Mouse (Mus musculus) embryonic facial prominence, embryonic 14.5 days (tissue): ENCODE data around the gene Triobp. TPM values are rescaled to one million over a fixed set of nuclear protein-coding genes. Genes with fewer than 3 reads are reported as not detected.
A peak's percentile ranks its signal among the peaks of the same experiment; 100 is the strongest.

Experiments
- ATAC-seq: fragments of 200-750 bp; cut with Nextera tagmentation; 2 replicates; pipeline ENCODE4 v1.8.0; 2017; ENCODE audit warnings: low read depth, moderate number of reproducible peaks, moderate TSS enrichment
- DNase-seq: peaks from one replicate; pipeline ENCODE4 v3.0.0-alpha.2; 2015; ENCODE audit warnings: low spot score
- H3K27ac ChIP-seq: fragments of 300-500 bp; sonication (generic); replicated peaks from 2 replicates; pipeline ENCODE4 v1.5.1; 2014; ENCODE audit warnings: low read depth, mild to moderate bottlenecking, low read length, moderate library complexity
- H3K27me3 ChIP-seq: fragments of 300-500 bp; sonication (generic); replicated peaks from 2 replicates; pipeline ENCODE4 v1.6.1; 2014; ENCODE audit warnings: low read length; ENCODE audit not compliant: control insufficient read depth, insufficient read depth
- H3K36me3 ChIP-seq: fragments of 300-500 bp; sonication (generic); 2 replicates; pipeline ENCODE4 v1.6.1; 2014; ENCODE audit warnings: low read length, mixed read lengths; ENCODE audit not compliant: control insufficient read depth, insufficient read depth
- H3K4me1 ChIP-seq: fragments of 300-500 bp; sonication (generic); 2 replicates; pipeline ENCODE4 v1.6.1; 2014; ENCODE audit warnings: antibody characterized with exemption, low read length; ENCODE audit not compliant: control insufficient read depth, insufficient read depth
- H3K4me2 ChIP-seq: fragments of 300-500 bp; sonication (generic); 2 replicates; pipeline ENCODE4 v1.6.1; 2014; ENCODE audit warnings: low read depth, mild to moderate bottlenecking, low read length, moderate library complexity, mixed read lengths
- H3K4me3 ChIP-seq: fragments of 300-500 bp; sonication (generic); 2 replicates; pipeline ENCODE4 v1.5.1; 2014; ENCODE audit warnings: low read depth, mild to moderate bottlenecking, low read length
- H3K9ac ChIP-seq: fragments of 300-500 bp; sonication (generic); 2 replicates; pipeline ENCODE4 v1.6.1; 2014; ENCODE audit warnings: low read depth, mild to moderate bottlenecking, low read length, moderate library complexity, mixed read lengths
- H3K9me3 ChIP-seq: fragments of 300-500 bp; sonication (generic); 2 replicates; pipeline ENCODE4 v1.6.1; 2016; ENCODE audit warnings: low read length; ENCODE audit not compliant: control insufficient read depth
- WGBS: fragments of 180-500 bp; shearing (Covaris S2); extraction: QIAGEN DNeasy Blood & Tissue Kit; methylation state at CpG from one replicate; pipeline ENCODE4 v1.1.7; 2014; 5-methylcytosine and 5-hydroxymethylcytosine counted together
- polyA plus RNA-seq: library from polyadenylated mRNA; unstranded; fragments of >200 nt; fragmentation: Nextera tagmentation; extraction: Ambion mirVana; gene quantifications from 2 replicates; pipeline ENCODE4 v1.2.1, GENCODE M21; 2014

The Triobp gene
- 46.2 and 47.4 TPM in 2 replicates for polyA plus RNA-seq

DNA sequence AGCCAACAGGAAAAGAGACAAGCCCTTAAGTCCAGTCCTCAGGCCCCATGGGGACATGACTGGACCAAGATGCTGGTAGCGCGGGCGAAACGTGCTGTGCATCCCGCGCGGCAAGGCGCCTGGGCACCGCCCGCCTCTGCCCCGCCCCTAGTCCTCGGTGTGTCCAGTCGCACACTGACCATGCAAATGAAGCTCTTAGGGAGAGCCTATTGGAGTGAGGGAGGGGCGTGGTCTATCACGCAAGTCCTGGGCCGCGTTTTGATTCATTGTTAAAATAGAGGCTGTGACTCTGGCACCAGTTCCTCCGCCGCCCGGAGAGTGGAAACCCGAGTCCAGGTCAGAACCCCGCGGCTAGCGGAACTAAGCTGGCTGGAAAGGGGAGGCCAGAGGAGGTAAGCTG lies at the start of gene Triobp:
Gene Triobp (plus strand): TSS at position 68 of the 400 bp plus-strand sequence.
- H3K36me3 ChIP-seq = no peaks in the 10 kb centered on the region
- no peaks in the 10 kb centered on the region for H3K9me3 ChIP-seq
- peak within 1 kb of the TSS; percentile 49; the same call in 1 of the 2 replicates for H3K27ac ChIP-seq
- ATAC-seq (peak; percentile 98), DNase-seq (peak; percentile 98)
- peak within 1 kb of the TSS; percentile 54 for H3K4me3 ChIP-seq
- peak within 1 kb of the TSS; percentile 66 for H3K9ac ChIP-seq
- WGBS = under 1% methylated on average over 24 of the region's 24 CpGs
- H3K27me3 ChIP-seq = no peaks in the 10 kb centered on the region
- 0 out of 2 replicates have a peak, but pooled peaks cover 9% of the 10 kb centered on the region for H3K4me1 ChIP-seq
- peak within 1 kb of the TSS; percentile 77 for H3K4me2 ChIP-seq

DNA sequence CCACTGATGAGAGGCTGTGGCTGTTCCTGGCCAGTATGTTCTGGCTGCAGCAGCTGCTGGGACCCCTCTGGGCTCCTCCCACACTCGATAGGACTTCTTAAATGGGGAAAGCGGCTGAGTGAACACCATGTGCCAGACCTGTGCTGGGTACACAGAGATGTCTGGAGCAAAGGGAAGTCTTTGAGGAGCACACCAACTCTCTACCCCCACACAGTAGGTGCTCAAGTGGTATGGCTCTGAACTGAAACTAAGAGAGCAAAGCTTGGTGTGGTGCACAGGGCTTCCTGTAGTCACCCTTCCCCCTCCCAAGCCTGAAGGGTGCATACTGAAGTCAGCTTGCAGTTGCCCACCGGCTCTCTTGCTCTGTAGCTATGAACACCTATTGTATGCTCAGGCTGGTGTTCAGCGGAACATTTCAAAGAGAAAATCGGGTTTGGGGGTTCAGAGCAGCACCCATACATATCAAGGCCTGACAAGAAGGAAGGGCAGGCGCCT lies 49.0 kb upstream of the Triobp start:
- ATAC-seq = no peak
- Histone ChIP-seq H3K4me2 (peak overlapping the region; percentile 81), H3K9me3 (no peaks in the 10 kb centered on the region), H3K4me1 (peaks cover 34% of the 10 kb centered on the region), H3K36me3 (peaks cover 30% of the 10 kb centered on the region; the same call in 1 of the 2 replicates), H3K27ac (peak overlapping the region; percentile 55; the same call in 1 of the 2 replicates), H3K4me3 (peak overlapping the region; percentile 80; the same call in 1 of the 2 replicates), H3K27me3 (no peaks in the 10 kb centered on the region), H3K9ac (peak overlapping the region; percentile 83; the same call in 1 of the 2 replicates)
- WGBS = 51% methylated on average over 6 of the region's 6 CpGs
- DNase-seq = no peak

DNA sequence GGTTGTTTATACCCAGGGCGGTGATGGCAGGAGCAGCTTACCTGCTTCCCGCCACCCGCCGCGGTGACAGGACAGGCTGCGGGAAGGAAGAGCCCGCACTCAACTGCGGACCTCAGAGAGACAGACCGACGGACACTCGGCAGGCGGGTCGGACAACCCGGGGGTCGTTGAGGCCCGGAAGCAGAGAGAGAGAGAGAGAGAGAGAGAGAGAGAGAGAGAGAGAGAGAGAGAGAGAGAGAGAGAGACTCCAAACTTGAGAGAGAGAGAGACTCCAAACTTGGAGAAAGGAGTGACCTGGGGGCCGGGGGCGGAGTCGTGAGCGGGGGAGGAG lies 48.1 kb upstream of the Triobp start, which contains the start of gene Gm49510:
Gene Gm49510 (plus strand): TSS at position 259 of the 331 bp plus-strand sequence.
- Histone ChIP-seq H3K4me1 (peaks cover 31% of the 10 kb centered on the region), H3K27me3 (no peaks in the 10 kb centered on the region), H3K4me2 (peak within 1 kb of the TSS; percentile 81), H3K27ac (peak within 1 kb of the TSS; percentile 77), H3K9me3 (no peaks in the 10 kb centered on the region), H3K36me3 (peaks cover 31% of the 10 kb centered on the region), H3K9ac (peak within 1 kb of the TSS; percentile 83), H3K4me3 (peak within 1 kb of the TSS; percentile 80)
- WGBS = 2% methylated on average over 17 of the region's 20 CpGs
- ATAC-seq (no peak), DNase-seq (no peak)

DNA sequence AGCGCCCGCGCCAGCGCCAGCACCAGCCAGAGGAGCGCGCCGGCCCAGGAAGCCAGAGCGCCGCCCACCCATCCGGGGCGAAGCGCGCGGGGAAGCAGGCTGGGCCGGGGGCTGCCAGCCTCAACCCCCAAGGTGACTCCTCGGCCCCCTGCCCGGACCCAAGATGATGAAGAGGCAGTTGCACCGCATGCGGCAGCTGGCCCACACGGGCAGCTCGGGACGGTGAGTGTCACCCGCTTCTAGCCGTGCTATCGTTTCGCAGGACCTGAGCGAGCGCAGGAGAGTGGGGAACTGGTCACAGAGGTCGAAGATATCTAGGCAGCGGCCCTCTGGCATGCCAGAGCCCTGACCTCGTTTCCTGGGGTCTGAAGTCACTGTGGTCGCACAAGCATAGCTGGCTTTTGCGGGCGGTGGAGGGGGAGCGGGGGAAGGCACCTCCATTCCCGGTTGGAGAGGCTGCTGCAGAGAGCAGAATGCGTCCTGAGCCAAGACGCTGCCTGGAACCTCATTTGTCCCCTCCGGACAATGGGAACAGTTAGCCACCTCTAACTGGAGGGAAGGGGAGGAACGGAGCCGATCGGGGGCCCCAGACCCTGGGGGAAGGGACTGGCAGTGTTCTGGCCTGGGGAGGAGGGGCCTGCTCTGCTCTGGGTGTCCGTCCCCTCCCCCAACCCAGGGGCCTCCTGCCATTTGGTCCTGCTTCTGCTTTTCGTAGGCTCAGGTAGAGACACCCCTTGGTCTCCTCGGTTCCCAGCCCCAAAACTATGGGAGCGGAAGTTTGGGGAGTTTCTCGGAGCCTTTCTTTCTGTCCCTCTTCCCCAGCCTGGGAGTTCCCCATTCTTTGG lies 47.6 kb upstream of the Triobp start, which contains the start of gene Sh3bp1:
Gene Sh3bp1 (plus strand): TSS at position 29 of the 845 bp plus-strand sequence.
- Histone ChIP-seq H3K9ac (peak within 1 kb of the TSS; percentile 83), H3K4me1 (peaks cover 30% of the 10 kb centered on the region), H3K27me3 (no peaks in the 10 kb centered on the region), H3K27ac (peak within 1 kb of the TSS; percentile 77), H3K4me2 (peak within 1 kb of the TSS; percentile 81), H3K4me3 (peak within 1 kb of the TSS; percentile 80), H3K36me3 (peaks cover 31% of the 10 kb centered on the region), H3K9me3 (no peaks in the 10 kb centered on the region)
- DNase-seq = peak; percentile 89
- WGBS = 1% methylated on average over 23 of the region's 47 CpGs
- peak; percentile 56 for ATAC-seq

DNA sequence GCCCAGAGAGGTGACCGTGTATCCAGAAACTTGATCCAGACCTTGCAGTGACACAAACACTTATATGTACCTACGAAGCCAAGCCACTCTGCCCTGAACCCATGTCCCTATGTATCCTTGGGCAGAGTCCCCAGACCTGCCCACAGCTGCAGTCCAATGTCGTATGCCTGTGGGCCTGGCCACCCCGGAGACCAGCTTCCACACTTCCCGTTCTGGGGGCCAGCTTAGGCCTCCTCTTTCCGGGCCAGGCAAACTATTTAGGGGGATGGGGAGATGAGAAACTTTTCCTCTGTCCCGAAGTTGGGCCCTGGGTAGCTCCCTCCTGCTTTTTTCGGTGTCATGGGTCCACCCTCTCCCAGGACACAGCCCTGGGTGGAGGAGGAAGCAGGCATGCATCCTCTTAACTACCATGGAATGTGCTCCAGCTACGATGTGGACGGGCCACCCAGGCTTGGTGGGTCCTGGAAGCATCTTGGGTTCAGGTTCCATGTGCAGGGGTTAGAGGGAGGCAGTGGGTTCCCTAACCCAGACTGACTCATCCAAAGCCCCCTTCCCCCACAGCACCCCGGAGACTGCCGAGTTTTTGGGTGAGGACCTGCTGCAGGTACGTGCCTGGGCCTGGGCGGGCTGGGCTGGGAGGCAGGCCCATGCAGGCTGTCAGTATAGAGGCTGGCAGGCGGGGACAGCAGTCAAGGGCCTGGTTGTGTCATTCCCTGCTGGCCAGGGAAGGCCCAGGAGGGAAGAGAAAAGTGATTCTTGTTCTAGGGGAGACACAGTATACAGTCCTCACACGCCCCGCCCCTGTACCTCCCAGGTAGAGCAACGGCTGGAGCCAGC lies 46.7 kb upstream of the Triobp start:
- peak overlapping the region; percentile 77 for H3K27ac ChIP-seq
- H3K4me2 ChIP-seq = peak overlapping the region; percentile 81
- peaks cover 39% of the 10 kb centered on the region for H3K36me3 ChIP-seq
- no peaks in the 10 kb centered on the region for H3K9me3 ChIP-seq
- 12% methylated on average over 18 of the region's 18 CpGs for WGBS
- peak; percentile 58 for DNase-seq
- H3K9ac ChIP-seq = peak overlapping the region; percentile 83
- peak; percentile 13; the same call in 1 of the 2 replicates for ATAC-seq
- H3K4me3 ChIP-seq = peak overlapping the region; percentile 80
- H3K27me3 ChIP-seq = no peaks in the 10 kb centered on the region
- H3K4me1 ChIP-seq = peaks cover 28% of the 10 kb centered on the region

DNA sequence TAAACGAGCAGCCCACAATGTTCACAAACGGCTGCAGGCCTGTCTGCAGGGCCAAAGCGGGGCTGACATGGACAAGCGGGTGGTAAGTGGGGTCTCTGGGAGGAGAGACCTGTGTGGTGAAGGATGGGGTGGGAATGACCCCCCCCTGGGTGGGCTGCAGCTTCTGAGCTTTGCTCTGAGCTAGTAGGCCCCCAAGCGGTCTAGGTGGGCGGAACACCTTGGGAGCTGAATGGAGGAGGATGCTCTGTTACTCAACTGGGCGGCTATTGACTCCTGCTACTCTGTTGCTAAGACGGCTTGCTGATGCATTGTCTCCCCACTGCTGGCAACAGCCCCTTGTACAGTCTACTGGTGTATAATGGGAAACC lies 46.1 kb upstream of the Triobp start:
- ATAC-seq = no peak
- H3K9ac ChIP-seq = peak overlapping the region; percentile 83
- peaks cover 22% of the 10 kb centered on the region for H3K4me1 ChIP-seq
- H3K27me3 ChIP-seq = no peaks in the 10 kb centered on the region
- no peaks in the 10 kb centered on the region for H3K9me3 ChIP-seq
- H3K27ac ChIP-seq = 0 out of 2 replicates have a peak overlapping the region, but pooled peaks have one; percentile 77
- peaks cover 45% of the 10 kb centered on the region for H3K36me3 ChIP-seq
- H3K4me2 ChIP-seq = peak overlapping the region; percentile 81
- WGBS = 53% methylated on average over 6 of the region's 8 CpGs
- DNase-seq = no peak
- H3K4me3 ChIP-seq = peak overlapping the region; percentile 80

DNA sequence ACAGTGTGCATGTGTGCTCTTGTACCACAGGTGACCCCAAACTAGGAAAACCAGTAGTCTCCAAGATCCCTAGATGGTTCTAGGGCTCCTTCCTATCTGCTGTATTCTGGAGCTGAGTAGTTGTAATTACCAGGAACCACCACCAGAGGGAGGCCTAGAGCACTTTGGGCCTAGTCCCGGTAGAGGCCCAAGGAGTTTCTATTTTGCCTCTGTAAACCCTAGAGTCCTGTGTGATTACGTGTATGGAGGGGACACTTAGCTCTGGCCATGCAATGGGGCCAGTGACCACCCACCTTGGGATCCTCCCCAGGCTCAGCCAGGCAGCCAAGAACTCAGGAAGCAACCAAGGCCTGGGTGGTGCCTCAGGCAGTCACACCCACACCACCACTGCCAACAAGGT lies 44.3 kb upstream of the Triobp start:
- no peaks in the 10 kb centered on the region for H3K9me3 ChIP-seq
- ATAC-seq (peak; percentile 16; the same call in 1 of the 2 replicates), DNase-seq (peak; percentile 82)
- WGBS = 2% methylated on average over 2 of the region's 2 CpGs
- peaks cover 18% of the 10 kb centered on the region for H3K4me1 ChIP-seq
- no peak overlapping the region for H3K4me3 ChIP-seq
- no peak overlapping the region for H3K4me2 ChIP-seq
- 0 out of 2 replicates have a peak overlapping the region, but pooled peaks have one; percentile 26 for H3K9ac ChIP-seq
- no peaks in the 10 kb centered on the region for H3K27me3 ChIP-seq
- H3K27ac ChIP-seq = no peak overlapping the region
- H3K36me3 ChIP-seq = peaks cover 63% of the 10 kb centered on the region

DNA sequence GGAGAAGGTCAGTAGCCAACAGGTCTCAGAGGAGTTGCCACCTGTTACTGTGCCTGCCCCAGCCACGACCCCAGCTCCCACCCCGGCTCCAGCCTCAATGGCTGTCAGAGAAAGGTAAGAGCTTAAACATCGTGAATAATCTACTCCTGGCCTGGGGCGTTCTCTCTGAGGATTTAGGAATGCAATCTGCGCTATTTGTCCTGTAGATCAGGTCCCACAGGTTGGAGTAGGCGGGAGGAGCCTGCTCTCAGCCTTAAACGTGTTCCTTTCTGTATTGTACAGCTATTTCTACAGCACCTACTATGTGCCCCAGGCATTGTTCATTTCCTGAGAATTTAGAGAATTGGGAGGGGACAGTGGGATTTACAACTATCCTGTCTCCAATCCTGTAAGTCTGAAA lies 39.1 kb upstream of the Triobp start:
- no peaks in the 10 kb centered on the region for H3K4me1 ChIP-seq
- H3K9ac ChIP-seq = no peak overlapping the region
- H3K4me2 ChIP-seq = no peak overlapping the region
- ATAC-seq = no peak
- no peak overlapping the region for H3K27ac ChIP-seq
- DNase-seq = peak; percentile 64
- 69% methylated on average over 7 of the region's 7 CpGs for WGBS
- H3K9me3 ChIP-seq = no peaks in the 10 kb centered on the region
- peaks cover 90% of the 10 kb centered on the region for H3K36me3 ChIP-seq
- H3K27me3 ChIP-seq = no peaks in the 10 kb centered on the region
- no peak overlapping the region for H3K4me3 ChIP-seq
